Mouse (Mus musculus) T-helper 1 cell (primary cell): ENCODE measurements around the gene Hsf2bp.

Source experiments
- in situ Hi-C: fragments of 300-600 bp; cut with MboI, MseI; formaldehyde crosslinking; loops from one replicate; pipeline ENCODE4 v1.15.1; 2025; ENCODE audit warnings: high pct_unique_total_duplicates

Hsf2bp gene

GRCm38 (mm10) chr17:31908966-31909365, 127.2 kb downstream of the Hsf2bp start:
- in situ Hi-C loops: no loop called here

- in situ Hi-C loops: no loop called here
Measured at GRCm38 (mm10) chr17:31906441-31906840, 129.7 kb downstream of the Hsf2bp start.

- in situ Hi-C loops: no loop called here
Measured at GRCm38 (mm10) chr17:31905791-31906211, 130.3 kb downstream of the Hsf2bp start.

GRCm38 (mm10) chr17:31905201-31905790, 130.9 kb downstream of the Hsf2bp start:
- in situ Hi-C loops: no loop called here

- in situ Hi-C loops: no loop called here
Measured at GRCm38 (mm10) chr17:31904036-31904435, 132.1 kb downstream of the Hsf2bp start.

- in situ Hi-C loops: no loop called here
Measured at GRCm38 (mm10) chr17:31902630-31903198, 133.4 kb downstream of the Hsf2bp start.

- in situ Hi-C loops: no loop called here
Measured at GRCm38 (mm10) chr17:31901461-31902204, 134.5 kb downstream of the Hsf2bp start.

- in situ Hi-C loops: no loop called here
Measured at GRCm38 (mm10) chr17:31898941-31899340, 137.2 kb downstream of the Hsf2bp start.

- in situ Hi-C loops: no loop called here
Measured at GRCm38 (mm10) chr17:31897186-31897793, 138.9 kb downstream of the Hsf2bp start.

- in situ Hi-C loops: no loop called here
Measured at GRCm38 (mm10) chr17:31896751-31897150, 139.4 kb downstream of the Hsf2bp start.

GRCm38 (mm10) chr17:31896311-31896710, 139.8 kb downstream of the Hsf2bp start:
- in situ Hi-C loops: no loop called here
